Mouse (Mus musculus) inflammation-experienced regulatory T-cells (primary cell): ENCODE measurements around the gene Smim20. TPM values are rescaled to one million over a fixed set of nuclear protein-coding genes. Genes with fewer than 3 reads are reported as not detected.

ENCODE experiments used
- polyA plus RNA-seq, 2 experiments: library from polyadenylated mRNA; unstranded; fragments of 100-300 nt; shearing (Covaris generic); gene quantifications; one replicate each; pipeline ENCODE4 v1.2.1; 2017

The Smim20 gene
- 10 to 100 TPM; 69.7 to 84.9 TPM for polyA plus RNA-seq

DNA sequence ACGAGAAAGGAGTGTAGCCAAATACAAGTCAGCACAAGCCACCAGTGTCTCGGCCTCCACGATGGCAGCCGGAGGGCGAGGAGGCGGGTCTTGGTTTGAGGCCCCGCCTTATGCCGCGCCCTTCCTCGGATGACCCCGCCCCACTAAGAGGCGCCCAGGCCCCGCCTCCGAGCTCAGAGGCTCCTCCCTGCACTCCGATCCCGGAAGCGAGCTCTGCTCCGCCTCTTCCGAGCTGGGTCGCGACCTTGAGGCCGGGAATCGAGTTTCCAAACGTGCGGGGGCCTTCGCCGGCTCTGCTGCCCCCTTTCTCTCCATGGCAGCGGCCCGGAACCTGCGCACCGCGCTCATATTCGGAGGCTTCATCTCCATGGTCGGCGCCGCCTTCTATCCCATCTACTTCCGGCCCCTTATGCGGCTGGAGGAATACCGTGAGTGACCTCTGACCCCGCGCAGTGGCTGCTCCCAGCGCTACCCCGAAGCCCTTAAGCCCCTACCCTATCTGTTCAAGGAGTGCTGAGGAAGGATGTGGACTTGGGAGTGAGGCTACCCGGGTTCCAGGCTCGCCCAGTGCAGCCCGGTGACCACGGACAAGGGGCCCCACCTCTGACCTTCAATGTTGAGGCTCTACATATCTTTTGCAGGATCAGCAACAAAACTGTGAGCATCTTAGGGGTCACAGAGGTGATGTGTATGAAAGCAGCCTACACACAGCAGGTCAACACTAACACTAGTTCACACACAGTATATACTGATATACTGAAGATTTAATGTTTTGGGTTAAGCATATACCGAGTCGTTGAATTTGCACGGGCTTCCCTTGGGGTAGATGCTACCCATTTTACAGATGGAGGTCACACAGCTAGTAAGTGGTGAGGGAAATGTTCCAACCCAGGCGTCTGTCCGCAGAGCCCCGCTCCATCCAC is at the start of gene Smim20:
Gene Smim20 (plus strand): TSS at position 153 of the 923 bp plus-strand sequence.

Other genes with a start within 250 kb of the Smim20 start
- under 1 TPM; 0.27 to 0.72 TPM for gene Slc34a2, start 229.0 kb upstream of the Smim20 start, polyA plus RNA-seq
- gene Sel1l3, start 53.2 kb upstream of the Smim20 start, polyA plus RNA-seq, result under 1 TPM; 0.14 to 0.51 TPM
- gene Rbpj, start 199.1 kb downstream of the Smim20 start, polyA plus RNA-seq, result 10 to 100 TPM; 33.1 to 51.9 TPM